Mouse (Mus musculus) ES-E14 (cell line): Measurements from ENCODE around the gene Enah. TPM values are rescaled to one million over a fixed set of nuclear protein-coding genes. Genes with fewer than 3 reads are reported as not detected.

Source experiments
- DNase-seq: peaks from one replicate; pipeline ENCODE4 v3.0.0-alpha.2; 2013; ENCODE audit warnings: low read depth, low spot score
- H3K27ac ChIP-seq: 2 replicates; pipeline ENCODE4 v1.5.1; 2012; ENCODE audit warnings: low read depth, mild to moderate bottlenecking, low read length, moderate library complexity, mixed read lengths; ENCODE audit not compliant: poor library complexity, insufficient read depth, severe bottlenecking
- H3K36me3 ChIP-seq: 2 replicates; pipeline ENCODE4 v1.6.1; 2012; ENCODE audit warnings: mild to moderate bottlenecking, low read length, moderate library complexity, mixed read lengths; ENCODE audit not compliant: control insufficient read depth, poor library complexity, insufficient read depth, severe bottlenecking
- H3K4me1 ChIP-seq, 2 experiments: fragments of 150-350 bp in 1 of 2; sonication (generic) in 1 of 2; 2 replicates each; pipeline ENCODE4 v1.6.1; 2012; ENCODE audit warnings: low read length in 2 of 2, mild to moderate bottlenecking in 1 of 2, mixed read lengths in 1 of 2; ENCODE audit not compliant: control insufficient read depth in 2 of 2, insufficient read depth in 2 of 2, poor library complexity in 1 of 2
- H3K4me3 ChIP-seq, 2 experiments: fragments of 150-350 bp in 1 of 2; sonication (generic) in 1 of 2; 2 replicates each; pipeline ENCODE4 v1.5.1; 2012; ENCODE audit warnings: low read length in 2 of 2, low read depth in 1 of 2, mild to moderate bottlenecking in 1 of 2, mixed read lengths in 1 of 2; ENCODE audit not compliant: insufficient read depth in 1 of 2, poor library complexity in 1 of 2, severe bottlenecking in 1 of 2
- H3K9ac ChIP-seq: 2 replicates; pipeline ENCODE4 v1.6.1; 2012; ENCODE audit warnings: low read depth, mild to moderate bottlenecking, low read length, mixed read lengths; ENCODE audit not compliant: poor library complexity, insufficient read depth, severe bottlenecking
- H3K9me3 ChIP-seq: fragments of 150-350 bp; sonication (generic); 2 replicates; pipeline ENCODE4 v1.6.1; 2012; ENCODE audit warnings: low read depth, mild to moderate bottlenecking, low read length; ENCODE audit not compliant: control insufficient read depth, insufficient read depth
- CHD2 ChIP-seq: IDR thresholded peaks from 2 replicates; pipeline ENCODE4 v1.6.1; 2014; ENCODE audit warnings: mild to moderate bottlenecking, low read depth, low read length, inconsistent platforms
- HCFC1 ChIP-seq: IDR thresholded peaks from 2 replicates; pipeline ENCODE4 v1.6.1; 2012; ENCODE audit warnings: low read length, inconsistent platforms, borderline replicate concordance; ENCODE audit not compliant: insufficient read depth
- MAFK ChIP-seq: IDR thresholded peaks from 2 replicates; pipeline ENCODE4 v1.6.1; 2014; ENCODE audit warnings: mild to moderate bottlenecking, low read depth, low read length, inconsistent platforms; ENCODE audit not compliant: insufficient read depth
- ZC3H11A ChIP-seq: IDR thresholded peaks from 2 replicates; pipeline ENCODE4 v1.6.1; 2012; ENCODE audit warnings: low read depth, mild to moderate bottlenecking, inconsistent platforms, low read length, borderline replicate concordance
- ZNF384 ChIP-seq: IDR thresholded peaks from 2 replicates; pipeline ENCODE4 v1.6.1; 2012; ENCODE audit warnings: low read depth, low read length, inconsistent platforms
- in situ Hi-C, 2 experiments: fragments of 600-800 bp; cut with MboI; formaldehyde crosslinking; loops; one replicate each; pipeline ENCODE4 v1.15.1; 2025; ENCODE audit warnings: low sequenced_read_pairs in 2 of 2, inconsistent platforms in 1 of 2; ENCODE audit not compliant: unreplicated experiment in 2 of 2
- total RNA-seq: library from RNA; depleted of rRNA; stranded (reverse); fragments of 300-350 nt; gene quantifications from 2 replicates; pipeline ENCODE4 v1.2.3, GENCODE M21; 2012

Enah gene
- total RNA-seq, 1 experiment, result 331 TPM

DNA sequence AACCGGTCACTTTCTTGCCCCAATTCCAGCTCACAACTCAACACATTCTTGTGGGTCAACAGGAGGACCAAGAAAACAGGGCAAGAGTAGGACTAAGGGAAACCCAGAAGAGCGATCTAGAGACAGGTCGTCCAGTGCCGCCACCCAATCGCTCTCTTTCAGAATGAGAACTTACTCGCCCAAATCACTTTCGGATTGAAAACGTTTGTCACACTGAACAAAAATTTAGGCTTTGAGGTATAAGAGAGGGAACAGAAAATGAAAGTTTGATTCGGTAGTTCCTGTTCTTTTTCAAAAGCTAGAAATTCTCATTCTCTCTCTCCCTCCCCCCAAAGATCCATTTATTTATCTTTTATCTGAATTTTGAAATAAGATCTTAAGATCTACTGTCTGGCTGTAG is 69.1 kb downstream of the Enah start:
- no peak for DNase-seq
- H3K9me3 ChIP-seq, result no peaks in the 10 kb centered on the region
- TF ChIP-seq CHD2 (no peak), ZNF384 (no peak), MAFK (no peak), ZC3H11A (no peak), HCFC1 (no peak)
- peak overlapping the region; percentile 58 for H3K27ac ChIP-seq
- peaks cover 11 to 49% of the 10 kb centered on the region in 2 experiments for H3K4me1 ChIP-seq
- H3K36me3 ChIP-seq, result peaks cover 5% of the 10 kb centered on the region; the same call in 1 of the 2 replicates
- no peak overlapping the region for H3K9ac ChIP-seq
- in situ Hi-C loops, result no loop called here
- H3K4me3 ChIP-seq, result no peak overlapping the region

DNA sequence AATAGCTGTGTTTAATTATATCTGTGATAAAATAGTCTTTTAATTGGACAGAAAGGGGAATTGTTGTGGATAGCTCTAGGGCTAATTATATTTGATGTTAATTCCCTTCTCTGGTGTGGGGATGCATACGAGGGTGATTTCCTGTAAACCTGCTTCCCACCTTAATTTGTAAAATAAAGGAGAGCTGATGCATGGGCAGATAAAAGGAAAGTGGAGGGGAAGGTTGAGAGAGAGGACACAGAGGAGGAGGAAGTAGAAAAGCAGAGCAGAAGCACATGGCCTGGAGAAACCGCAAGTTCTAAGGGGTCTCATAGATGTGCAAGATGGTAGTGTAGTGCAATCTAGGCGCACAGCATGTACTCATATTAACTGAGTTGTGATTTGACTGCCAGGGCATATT is 71.6 kb downstream of the Enah start:
- Histone ChIP-seq H3K4me3 (no peak overlapping the region), H3K9ac (no peak overlapping the region; the same call in 1 of the 2 replicates), H3K36me3 (peaks cover 5% of the 10 kb centered on the region), H3K9me3 (no peaks in the 10 kb centered on the region), H3K27ac (peak overlapping the region; percentile 72; the same call in 1 of the 2 replicates), H3K4me1 (peaks cover 13 to 42% of the 10 kb centered on the region in 2 experiments)
- no peak for DNase-seq
- TF ChIP-seq MAFK (peak; percentile 89), HCFC1 (no peak)
- in situ Hi-C loops, result no loop called here

DNA sequence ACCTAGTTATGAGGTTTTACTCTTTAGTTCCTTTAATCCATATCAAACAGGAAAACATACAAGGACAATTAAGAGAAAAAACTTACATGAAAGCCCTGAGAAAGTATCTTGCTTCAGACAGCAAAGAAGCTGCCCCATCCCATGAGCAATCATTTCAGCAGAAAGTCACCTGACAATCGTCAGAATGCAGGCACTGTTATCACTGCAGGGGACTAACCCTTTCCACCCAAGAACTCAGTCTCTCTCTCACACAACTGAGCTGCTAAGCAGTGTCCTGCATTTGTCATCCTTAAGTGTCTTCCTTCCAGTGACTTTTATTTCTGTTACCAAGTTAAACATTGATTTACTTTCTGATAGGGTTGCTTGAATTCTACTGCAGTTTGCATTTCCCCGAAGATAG is 82.7 kb downstream of the Enah start:
- H3K9ac ChIP-seq, result no peak overlapping the region
- no peak overlapping the region for H3K4me3 ChIP-seq
- no peak overlapping the region for H3K27ac ChIP-seq
- H3K36me3 ChIP-seq, result peaks cover 2% of the 10 kb centered on the region
- no peak for DNase-seq
- H3K4me1 ChIP-seq, result no peaks in the 10 kb centered on the region; a peak in 2 of 4 replicates
- in situ Hi-C loops, result no loop called here
- TF ChIP-seq ZNF384 (no peak), MAFK (no peak), ZC3H11A (no peak), CHD2 (no peak), HCFC1 (no peak)
- H3K9me3 ChIP-seq, result no peaks in the 10 kb centered on the region

DNA sequence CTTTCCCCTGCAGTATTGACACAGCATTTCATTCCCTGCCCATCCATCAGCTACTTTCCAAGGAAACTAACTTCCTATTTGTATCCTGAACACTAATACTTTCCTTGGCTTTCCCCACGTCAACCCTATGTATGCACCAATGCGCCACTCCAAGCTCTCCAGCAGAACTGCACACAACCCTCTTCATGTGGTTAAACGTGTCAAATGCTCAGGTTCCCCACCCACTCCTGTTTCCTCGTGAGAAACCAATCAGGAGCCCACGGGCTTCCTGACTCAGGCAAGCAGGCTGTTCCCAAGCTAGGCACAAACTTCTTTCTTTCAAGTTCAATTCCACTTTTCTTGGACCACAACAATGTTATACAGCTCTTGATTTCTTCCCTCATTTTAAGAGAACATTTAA is 91.4 kb downstream of the Enah start:
- Histone ChIP-seq H3K4me1 (peaks cover 0 to 6% of the 10 kb centered on the region in 2 experiments; a peak in 2 of 4 replicates), H3K27ac (no peak overlapping the region), H3K36me3 (peaks cover 11% of the 10 kb centered on the region), H3K4me3 (no peak overlapping the region), H3K9me3 (no peaks in the 10 kb centered on the region), H3K9ac (no peak overlapping the region)
- in situ Hi-C loops, result no loop called here
- DNase-seq, result no peak
- no peak for TF ChIP-seq CHD2

DNA sequence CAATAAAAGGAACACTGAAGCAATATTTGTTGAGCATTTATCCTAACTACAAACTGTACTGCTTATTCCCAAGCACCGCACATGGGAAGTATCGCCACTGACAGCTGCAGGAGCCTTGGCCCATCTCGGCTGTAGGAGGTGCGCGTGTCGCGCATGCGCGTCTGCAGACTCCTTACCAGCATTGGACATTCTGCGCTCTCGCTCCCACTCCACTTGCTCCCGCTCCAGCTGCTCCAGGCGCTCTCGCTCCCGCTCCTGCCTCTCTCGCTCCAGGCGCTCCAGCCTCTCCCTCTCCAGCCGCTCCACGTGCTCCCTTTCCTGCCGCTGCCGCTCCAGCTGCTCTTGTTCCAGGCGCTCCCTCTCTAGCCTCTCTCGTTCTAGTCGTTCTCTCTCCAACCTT is 96.4 kb downstream of the Enah start:
- peak overlapping the region; percentile 18 to 22; a peak in 3 of 4 replicates for H3K4me3 ChIP-seq

More for the DNA sequence above, 96.4 kb downstream of the Enah start:
- Histone ChIP-seq H3K9ac (peak overlapping the region; percentile 26; the same call in 1 of the 2 replicates), H3K9me3 (no peaks in the 10 kb centered on the region), H3K27ac (no peak overlapping the region), H3K4me1 (peaks cover 8 to 11% of the 10 kb centered on the region in 2 experiments; a peak in 1 of 4 replicates), H3K36me3 (peaks cover 15% of the 10 kb centered on the region)
- TF ChIP-seq MAFK (no peak), HCFC1 (no peak), CHD2 (no peak), ZC3H11A (no peak), ZNF384 (no peak)
- in situ Hi-C loops, result no loop called here
- DNase-seq, result peak; percentile 80
